Mouse (Mus musculus): ENCODE data around the gene Ssr2. TPM values are rescaled to one million over a fixed set of nuclear protein-coding genes. Genes with fewer than 3 reads are reported as not detected.
A peak's percentile ranks its signal among the peaks of the same experiment; 100 is the strongest.

Gene Ssr2
- polyA plus RNA-seq, 1 experiment from 2014 or later = 307 TPM

- Histone ChIP-seq H3K27ac (ENCODE audit: low read length) (no peak overlapping the region; the same call in 1 of the 2 replicates), H3K9ac (ENCODE audit: low read length) (no peak overlapping the region), H3K9me3 (replicated peaks; ENCODE audit: control insufficient read depth, low read length) (no peaks in the 10 kb centered on the region), H3K4me2 (ENCODE audit: low read depth, low read length) (no peak overlapping the region), H3K4me1 (ENCODE audit: control insufficient read depth, insufficient read depth, low read length) (peaks cover 43% of the 10 kb centered on the region), H3K27me3 (ENCODE audit: control insufficient read depth, insufficient read depth, low read length) (no peaks in the 10 kb centered on the region), H3K36me3 (ENCODE audit: control insufficient read depth, insufficient read depth, low read length) (peaks cover 12% of the 10 kb centered on the region), H3K4me3 (replicated peaks; ENCODE audit: low read length) (no peak overlapping the region)
- WGBS = 29% methylated on average over 3 of the region's 3 CpGs
- ATAC-seq (ENCODE audit: insufficient read depth, low FRiP score) = no peak
Measured at GRCm38 (mm10) chr3:88539397-88539796, 36.3 kb upstream of the Ssr2 start.

GRCm38 (mm10) chr3:88540085-88540484 lies 35.6 kb upstream of the Ssr2 start:
- no peak overlapping the region for H3K27ac ChIP-seq (ENCODE audit: low read length)
- H3K4me1 ChIP-seq (ENCODE audit: control insufficient read depth, insufficient read depth, low read length) = peaks cover 36% of the 10 kb centered on the region
- no peaks in the 10 kb centered on the region for H3K9me3 ChIP-seq (replicated peaks; ENCODE audit: control insufficient read depth, low read length)
- 68% methylated on average over 5 of the region's 5 CpGs for WGBS
- H3K27me3 ChIP-seq (ENCODE audit: control insufficient read depth, insufficient read depth, low read length) = no peaks in the 10 kb centered on the region
- H3K4me3 ChIP-seq (replicated peaks; ENCODE audit: low read length) = no peak overlapping the region
- no peak for ATAC-seq (ENCODE audit: insufficient read depth, low FRiP score)
- H3K9ac ChIP-seq (ENCODE audit: low read length) = peak overlapping the region; percentile 39; the same call in 1 of the 2 replicates
- H3K4me2 ChIP-seq (ENCODE audit: low read depth, low read length) = no peak overlapping the region
- H3K36me3 ChIP-seq (ENCODE audit: control insufficient read depth, insufficient read depth, low read length) = peaks cover 12% of the 10 kb centered on the region

- H3K4me2 ChIP-seq (ENCODE audit: low read depth, low read length) = no peak overlapping the region
- no peak overlapping the region for H3K27ac ChIP-seq (ENCODE audit: low read length)
- H3K4me1 ChIP-seq (ENCODE audit: control insufficient read depth, insufficient read depth, low read length) = peaks cover 19% of the 10 kb centered on the region
- no peaks in the 10 kb centered on the region for H3K27me3 ChIP-seq (ENCODE audit: control insufficient read depth, insufficient read depth, low read length)
- H3K36me3 ChIP-seq (ENCODE audit: control insufficient read depth, insufficient read depth, low read length) = peaks cover 8% of the 10 kb centered on the region
- 68% methylated on average over 7 of the region's 7 CpGs for WGBS
- no peak overlapping the region for H3K4me3 ChIP-seq (replicated peaks; ENCODE audit: low read length)
- H3K9me3 ChIP-seq (replicated peaks; ENCODE audit: control insufficient read depth, low read length) = no peaks in the 10 kb centered on the region
- ATAC-seq (ENCODE audit: insufficient read depth, low FRiP score) = no peak
- H3K9ac ChIP-seq (ENCODE audit: low read length) = no peak overlapping the region
Measured at GRCm38 (mm10) chr3:88541622-88542401, 33.9 kb upstream of the Ssr2 start.

GRCm38 (mm10) chr3:88542486-88542885 lies 33.2 kb upstream of the Ssr2 start:
- H3K27me3 ChIP-seq (ENCODE audit: control insufficient read depth, insufficient read depth, low read length) = no peaks in the 10 kb centered on the region
- WGBS = 50% methylated on average over 4 of the region's 4 CpGs

GRCm38 (mm10) chr3:88543174-88543573 lies 32.5 kb upstream of the Ssr2 start:
- Histone ChIP-seq H3K4me2 (ENCODE audit: low read depth, low read length) (no peak overlapping the region), H3K9ac (ENCODE audit: low read length) (no peak overlapping the region), H3K4me3 (replicated peaks; ENCODE audit: low read length) (no peak overlapping the region), H3K4me1 (ENCODE audit: control insufficient read depth, insufficient read depth, low read length) (0 out of 2 replicates have a peak, but pooled peaks cover 10% of the 10 kb centered on the region), H3K27ac (ENCODE audit: low read length) (no peak overlapping the region), H3K27me3 (ENCODE audit: control insufficient read depth, insufficient read depth, low read length) (no peaks in the 10 kb centered on the region), H3K9me3 (replicated peaks; ENCODE audit: control insufficient read depth, low read length) (no peaks in the 10 kb centered on the region), H3K36me3 (ENCODE audit: control insufficient read depth, insufficient read depth, low read length) (peaks cover 2% of the 10 kb centered on the region; the same call in 1 of the 2 replicates)
- 76% methylated on average over 8 of the region's 8 CpGs for WGBS
- ATAC-seq (ENCODE audit: insufficient read depth, low FRiP score) = no peak

More at GRCm38 (mm10) chr3:88542486-88542885, 33.2 kb upstream of the Ssr2 start:
- Histone ChIP-seq H3K4me3 (replicated peaks; ENCODE audit: low read length) (no peak overlapping the region), H3K4me1 (ENCODE audit: control insufficient read depth, insufficient read depth, low read length) (0 out of 2 replicates have a peak, but pooled peaks cover 12% of the 10 kb centered on the region), H3K27ac (ENCODE audit: low read length) (no peak overlapping the region), H3K4me2 (ENCODE audit: low read depth, low read length) (no peak overlapping the region), H3K36me3 (ENCODE audit: control insufficient read depth, insufficient read depth, low read length) (peaks cover 3% of the 10 kb centered on the region; the same call in 1 of the 2 replicates), H3K9me3 (replicated peaks; ENCODE audit: control insufficient read depth, low read length) (no peaks in the 10 kb centered on the region), H3K9ac (ENCODE audit: low read length) (no peak overlapping the region)
- ATAC-seq (ENCODE audit: insufficient read depth, low FRiP score) = no peak

- H3K9ac ChIP-seq (ENCODE audit: low read length) = no peak overlapping the region
- no peak for ATAC-seq (ENCODE audit: insufficient read depth, low FRiP score)
Measured at GRCm38 (mm10) chr3:88543651-88544410, 31.8 kb upstream of the Ssr2 start.

GRCm38 (mm10) chr3:88544514-88544913 lies 31.2 kb upstream of the Ssr2 start:
- Histone ChIP-seq H3K27ac (ENCODE audit: low read length) (no peak overlapping the region), H3K9ac (ENCODE audit: low read length) (no peak overlapping the region), H3K27me3 (ENCODE audit: control insufficient read depth, insufficient read depth, low read length) (no peaks in the 10 kb centered on the region), H3K4me2 (ENCODE audit: low read depth, low read length) (no peak overlapping the region), H3K36me3 (ENCODE audit: control insufficient read depth, insufficient read depth, low read length) (no peaks in the 10 kb centered on the region), H3K4me1 (ENCODE audit: control insufficient read depth, insufficient read depth, low read length) (0 out of 2 replicates have a peak, but pooled peaks cover 2% of the 10 kb centered on the region), H3K4me3 (replicated peaks; ENCODE audit: low read length) (no peak overlapping the region), H3K9me3 (replicated peaks; ENCODE audit: control insufficient read depth, low read length) (no peaks in the 10 kb centered on the region)
- WGBS = 40% methylated on average over 5 of the region's 5 CpGs
- no peak for ATAC-seq (ENCODE audit: insufficient read depth, low FRiP score)

More at GRCm38 (mm10) chr3:88543651-88544410, 31.8 kb upstream of the Ssr2 start:
- H3K4me1 ChIP-seq (ENCODE audit: control insufficient read depth, insufficient read depth, low read length) = 0 out of 2 replicates have a peak, but pooled peaks cover 6% of the 10 kb centered on the region
- H3K27me3 ChIP-seq (ENCODE audit: control insufficient read depth, insufficient read depth, low read length) = no peaks in the 10 kb centered on the region
- WGBS = 65% methylated on average over 5 of the region's 5 CpGs
- H3K4me2 ChIP-seq (ENCODE audit: low read depth, low read length) = no peak overlapping the region
- H3K9me3 ChIP-seq (replicated peaks; ENCODE audit: control insufficient read depth, low read length) = no peaks in the 10 kb centered on the region
- H3K36me3 ChIP-seq (ENCODE audit: control insufficient read depth, insufficient read depth, low read length) = no peaks in the 10 kb centered on the region
- no peak overlapping the region for H3K4me3 ChIP-seq (replicated peaks; ENCODE audit: low read length)
- no peak overlapping the region for H3K27ac ChIP-seq (ENCODE audit: low read length)

- H3K9ac ChIP-seq (ENCODE audit: low read length) = no peak overlapping the region
Measured at GRCm38 (mm10) chr3:88544955-88545591, 30.6 kb upstream of the Ssr2 start.

More at GRCm38 (mm10) chr3:88544955-88545591, 30.6 kb upstream of the Ssr2 start:
- 58% methylated on average over 20 of the region's 20 CpGs for WGBS
- Histone ChIP-seq H3K4me1 (ENCODE audit: control insufficient read depth, insufficient read depth, low read length) (0 out of 2 replicates have a peak, but pooled peaks cover 2% of the 10 kb centered on the region), H3K27ac (ENCODE audit: low read length) (no peak overlapping the region), H3K4me2 (ENCODE audit: low read depth, low read length) (peak overlapping the region; percentile 10; the same call in 1 of the 2 replicates), H3K27me3 (ENCODE audit: control insufficient read depth, insufficient read depth, low read length) (no peaks in the 10 kb centered on the region), H3K9me3 (replicated peaks; ENCODE audit: control insufficient read depth, low read length) (no peaks in the 10 kb centered on the region), H3K4me3 (replicated peaks; ENCODE audit: low read length) (no peak overlapping the region), H3K36me3 (ENCODE audit: control insufficient read depth, insufficient read depth, low read length) (no peaks in the 10 kb centered on the region)
- ATAC-seq (ENCODE audit: insufficient read depth, low FRiP score) = no peak
